Mouse (Mus musculus): ENCODE measurements around the gene Strip2. TPM values are rescaled to one million over a fixed set of nuclear protein-coding genes. Genes with fewer than 3 reads are reported as not detected.

Strip2 gene
- polyA plus RNA-seq, 1 experiment from 2014 or later: 1.7 TPM

DNA sequence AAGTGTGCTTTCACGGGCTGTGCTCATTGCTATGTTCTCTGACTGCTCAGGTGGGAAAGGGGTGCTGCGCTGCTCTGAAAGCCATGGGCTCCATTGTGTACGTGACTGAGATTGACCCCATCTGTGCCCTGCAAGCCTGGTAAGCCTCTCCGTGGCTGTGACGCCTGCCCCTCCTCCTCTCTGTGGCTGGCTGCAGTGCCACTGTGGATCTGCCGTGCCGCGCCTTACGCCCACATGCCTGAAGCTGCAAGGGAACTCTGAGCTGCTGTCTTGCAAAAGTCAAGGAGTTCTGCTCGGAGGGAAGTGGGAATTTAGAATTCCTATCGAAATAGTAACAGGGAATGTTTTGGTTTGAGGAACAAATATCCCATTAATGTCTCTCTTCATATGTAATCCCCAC lies 25.7 kb upstream of the Strip2 start:
- peaks cover 2% of the 10 kb centered on the region; the same call in 1 of the 2 replicates for H3K36me3 ChIP-seq (ENCODE audit: control insufficient read depth, insufficient read depth, low read length)
- H3K9me3 ChIP-seq (replicated peaks; ENCODE audit: control insufficient read depth, low read length): no peaks in the 10 kb centered on the region
- H3K9ac ChIP-seq (ENCODE audit: low read length): no peak overlapping the region
- no peak overlapping the region for H3K27ac ChIP-seq (ENCODE audit: low read depth, low read length)
- no peak overlapping the region for H3K4me2 ChIP-seq (ENCODE audit: low read length)
- no peaks in the 10 kb centered on the region for H3K27me3 ChIP-seq (replicated peaks; ENCODE audit: control insufficient read depth, insufficient read depth, low read length)
- no peak overlapping the region for H3K4me3 ChIP-seq (ENCODE audit: low read depth, low read length)
- no peak for ATAC-seq
- no peaks in the 10 kb centered on the region for H3K4me1 ChIP-seq (ENCODE audit: control insufficient read depth, insufficient read depth, low read length)
- 75% methylated on average over 11 of the region's 11 CpGs for WGBS
- DNase-seq (ENCODE audit: low spot score): no peak

DNA sequence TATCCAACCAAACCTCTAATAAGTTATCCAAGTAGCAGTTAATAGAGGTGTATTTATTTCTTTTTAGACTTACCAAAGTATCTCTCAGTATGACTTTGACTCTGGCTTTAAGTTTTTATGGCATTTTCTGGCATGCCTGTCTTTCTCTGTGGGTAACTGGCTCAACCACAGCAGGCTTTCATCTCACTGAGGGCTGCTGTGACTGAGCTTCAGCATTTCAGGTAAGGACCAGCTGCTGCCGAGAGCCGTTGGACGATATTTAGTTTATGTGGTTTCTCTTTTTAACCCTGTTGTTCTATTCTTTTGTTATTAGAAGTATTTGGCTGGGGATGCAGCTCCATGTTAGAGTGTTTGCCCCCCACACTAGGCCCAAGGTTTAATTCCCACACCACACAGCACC lies 19.8 kb upstream of the Strip2 start:
- H3K4me2 ChIP-seq (ENCODE audit: low read length): no peak overlapping the region
- no peak overlapping the region for H3K4me3 ChIP-seq (ENCODE audit: low read depth, low read length)
- H3K36me3 ChIP-seq (ENCODE audit: control insufficient read depth, insufficient read depth, low read length): peaks cover 7% of the 10 kb centered on the region; the same call in 1 of the 2 replicates
- H3K27me3 ChIP-seq (replicated peaks; ENCODE audit: control insufficient read depth, insufficient read depth, low read length): no peaks in the 10 kb centered on the region
- no peaks in the 10 kb centered on the region for H3K9me3 ChIP-seq (replicated peaks; ENCODE audit: control insufficient read depth, low read length)
- H3K27ac ChIP-seq (ENCODE audit: low read depth, low read length): no peak overlapping the region
- no peak for ATAC-seq
- H3K4me1 ChIP-seq (ENCODE audit: control insufficient read depth, insufficient read depth, low read length): no peaks in the 10 kb centered on the region
- no peak for DNase-seq (ENCODE audit: low spot score)
- WGBS: 96% methylated on average over 3 of the region's 3 CpGs
- no peak overlapping the region for H3K9ac ChIP-seq (ENCODE audit: low read length)

DNA sequence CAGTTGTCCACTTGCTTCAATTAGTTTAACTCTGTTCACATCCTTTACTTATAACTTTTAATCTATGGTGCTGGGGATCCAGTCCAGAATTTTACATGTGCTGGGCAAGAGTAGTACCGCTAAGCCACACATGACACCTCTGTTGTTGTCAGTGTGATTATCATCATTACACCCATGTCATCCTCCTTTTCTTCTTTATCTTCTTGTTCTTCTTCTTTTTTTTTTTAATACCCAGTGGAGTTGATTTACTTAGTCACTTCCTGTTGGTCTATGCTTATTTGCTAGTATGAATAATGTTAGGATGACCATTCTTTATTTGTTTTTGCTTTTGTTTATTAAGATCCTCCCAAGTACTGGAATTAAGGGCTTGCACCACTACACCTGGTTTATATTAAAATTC lies 15.4 kb upstream of the Strip2 start:
- Histone ChIP-seq H3K9ac (ENCODE audit: low read length) (no peak overlapping the region), H3K27me3 (replicated peaks; ENCODE audit: control insufficient read depth, insufficient read depth, low read length) (no peaks in the 10 kb centered on the region), H3K4me1 (ENCODE audit: control insufficient read depth, insufficient read depth, low read length) (no peaks in the 10 kb centered on the region), H3K27ac (ENCODE audit: low read depth, low read length) (no peak overlapping the region), H3K4me3 (ENCODE audit: low read depth, low read length) (no peak overlapping the region), H3K36me3 (ENCODE audit: control insufficient read depth, insufficient read depth, low read length) (peaks cover 2% of the 10 kb centered on the region; the same call in 1 of the 2 replicates), H3K4me2 (ENCODE audit: low read length) (no peak overlapping the region), H3K9me3 (replicated peaks; ENCODE audit: control insufficient read depth, low read length) (no peaks in the 10 kb centered on the region)
- DNase-seq (ENCODE audit: low spot score) (no peak), ATAC-seq (no peak)
- 100% methylated on average over 1 of the region's 1 CpGs for WGBS

DNA sequence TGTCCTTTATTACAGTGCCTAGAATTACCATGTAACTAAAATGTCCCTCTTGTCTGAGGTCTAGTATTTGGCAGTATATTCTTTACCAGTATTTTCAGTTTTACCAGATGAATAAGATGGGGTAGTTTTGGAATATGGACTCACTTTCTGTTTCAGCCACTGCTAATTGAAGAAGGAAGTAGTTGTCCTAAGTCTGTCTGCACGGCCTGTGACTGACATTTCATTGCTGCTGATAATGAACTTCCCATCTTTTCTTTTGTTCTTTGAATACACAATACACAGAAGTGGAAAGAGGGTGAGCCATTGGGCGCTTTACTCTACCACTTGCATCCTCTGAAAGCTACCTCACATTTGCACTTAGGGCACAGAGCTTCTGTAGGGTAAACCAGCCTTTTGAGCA lies 14.6 kb upstream of the Strip2 start:
- Histone ChIP-seq H3K27me3 (replicated peaks; ENCODE audit: control insufficient read depth, insufficient read depth, low read length) (no peaks in the 10 kb centered on the region), H3K4me1 (ENCODE audit: control insufficient read depth, insufficient read depth, low read length) (no peaks in the 10 kb centered on the region), H3K9ac (ENCODE audit: low read length) (no peak overlapping the region), H3K36me3 (ENCODE audit: control insufficient read depth, insufficient read depth, low read length) (no peaks in the 10 kb centered on the region), H3K4me2 (ENCODE audit: low read length) (no peak overlapping the region), H3K4me3 (ENCODE audit: low read depth, low read length) (no peak overlapping the region), H3K27ac (ENCODE audit: low read depth, low read length) (no peak overlapping the region), H3K9me3 (replicated peaks; ENCODE audit: control insufficient read depth, low read length) (no peaks in the 10 kb centered on the region)
- no peak for ATAC-seq
- DNase-seq (ENCODE audit: low spot score): no peak
- 75% methylated on average over 2 of the region's 2 CpGs for WGBS

DNA sequence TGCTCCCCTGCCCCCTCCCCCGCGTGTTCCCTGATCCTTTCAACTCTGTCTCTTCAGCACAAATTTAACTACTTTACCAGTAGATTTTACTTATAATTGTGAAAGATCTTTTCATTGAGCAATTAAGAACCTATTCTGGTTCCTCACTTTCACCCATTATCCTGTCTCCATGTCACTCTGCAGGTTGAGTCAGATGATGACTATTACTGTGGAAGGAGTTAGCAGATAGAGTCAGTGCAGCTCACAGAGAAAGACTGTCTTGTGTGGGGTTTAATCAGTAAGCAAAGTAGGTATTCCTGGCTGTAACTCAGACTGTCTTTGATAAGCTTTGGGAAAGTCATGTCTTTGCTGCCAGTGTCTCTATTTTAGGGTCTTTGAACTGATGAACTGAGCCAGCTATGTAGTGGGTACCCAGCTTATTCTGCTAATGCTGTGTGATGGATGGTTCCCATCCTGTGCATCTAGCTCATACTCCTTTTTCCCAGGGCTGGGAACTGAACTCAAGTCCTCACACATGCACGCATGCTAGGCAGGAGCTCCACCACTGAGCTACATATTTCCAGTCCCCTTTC lies 13.4 kb upstream of the Strip2 start:
- H3K4me3 ChIP-seq (ENCODE audit: low read depth, low read length): no peak overlapping the region
- WGBS: 91% methylated on average over 3 of the region's 3 CpGs
- H3K4me1 ChIP-seq (ENCODE audit: control insufficient read depth, insufficient read depth, low read length): no peaks in the 10 kb centered on the region
- no peak for ATAC-seq
- H3K4me2 ChIP-seq (ENCODE audit: low read length): no peak overlapping the region
- no peaks in the 10 kb centered on the region for H3K36me3 ChIP-seq (ENCODE audit: control insufficient read depth, insufficient read depth, low read length)
- DNase-seq (ENCODE audit: low spot score): no peak
- H3K27ac ChIP-seq (ENCODE audit: low read depth, low read length): no peak overlapping the region
- no peaks in the 10 kb centered on the region for H3K9me3 ChIP-seq (replicated peaks; ENCODE audit: control insufficient read depth, low read length)
- H3K27me3 ChIP-seq (replicated peaks; ENCODE audit: control insufficient read depth, insufficient read depth, low read length): no peaks in the 10 kb centered on the region
- no peak overlapping the region for H3K9ac ChIP-seq (ENCODE audit: low read length)

DNA sequence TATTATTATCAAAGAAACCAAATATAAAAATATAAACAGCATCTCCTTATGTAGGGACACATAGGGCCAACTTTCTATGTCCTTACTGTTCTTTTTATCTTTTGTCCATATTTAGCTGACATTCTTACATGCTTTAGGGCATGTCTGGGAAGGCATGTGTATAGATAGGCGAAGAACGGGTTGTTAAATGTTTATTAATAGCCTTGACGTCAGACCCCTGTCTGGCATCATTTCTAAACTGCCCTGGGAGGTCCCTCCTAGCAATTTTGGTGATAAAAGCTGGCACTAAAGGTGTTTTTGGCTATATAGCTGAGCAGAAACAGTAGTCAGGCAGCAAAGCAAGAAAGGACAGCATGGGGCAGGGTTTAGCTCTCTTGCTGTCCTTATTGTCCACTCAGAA lies 12.5 kb upstream of the Strip2 start:
- Histone ChIP-seq H3K27me3 (replicated peaks; ENCODE audit: control insufficient read depth, insufficient read depth, low read length) (no peaks in the 10 kb centered on the region), H3K9ac (ENCODE audit: low read length) (no peak overlapping the region), H3K27ac (ENCODE audit: low read depth, low read length) (no peak overlapping the region), H3K36me3 (ENCODE audit: control insufficient read depth, insufficient read depth, low read length) (peaks cover 6% of the 10 kb centered on the region), H3K4me2 (ENCODE audit: low read length) (no peak overlapping the region), H3K9me3 (replicated peaks; ENCODE audit: control insufficient read depth, low read length) (no peaks in the 10 kb centered on the region), H3K4me3 (ENCODE audit: low read depth, low read length) (no peak overlapping the region), H3K4me1 (ENCODE audit: control insufficient read depth, insufficient read depth, low read length) (no peaks in the 10 kb centered on the region)
- DNase-seq (ENCODE audit: low spot score) (no peak), ATAC-seq (no peak)
- 88% methylated on average over 3 of the region's 3 CpGs for WGBS

DNA sequence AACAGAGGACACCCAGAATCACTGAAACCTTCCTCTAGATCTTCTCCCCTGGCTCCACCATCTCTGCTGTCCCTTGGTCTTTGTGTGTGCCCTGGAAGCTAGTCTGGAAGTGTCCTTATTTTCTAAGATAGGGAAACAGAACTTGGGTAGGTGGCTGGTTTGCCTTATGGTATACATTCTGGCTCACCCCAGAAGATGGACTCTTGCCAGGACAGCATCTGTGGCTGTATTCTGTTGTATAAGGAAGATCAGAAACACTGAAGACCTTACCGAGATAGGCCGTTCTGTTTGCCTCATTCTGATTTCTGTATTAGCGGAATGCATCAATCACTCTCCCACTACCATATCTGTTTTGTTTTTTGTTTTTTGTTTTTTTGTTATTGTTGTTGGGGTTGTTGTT lies 6.2 kb upstream of the Strip2 start:
- Histone ChIP-seq H3K9me3 (replicated peaks; ENCODE audit: control insufficient read depth, low read length) (no peaks in the 10 kb centered on the region), H3K4me1 (ENCODE audit: control insufficient read depth, insufficient read depth, low read length) (no peaks in the 10 kb centered on the region), H3K4me3 (ENCODE audit: low read depth, low read length) (no peak overlapping the region), H3K36me3 (ENCODE audit: control insufficient read depth, insufficient read depth, low read length) (peaks cover 15% of the 10 kb centered on the region), H3K27me3 (replicated peaks; ENCODE audit: control insufficient read depth, insufficient read depth, low read length) (no peaks in the 10 kb centered on the region), H3K4me2 (ENCODE audit: low read length) (no peak overlapping the region), H3K27ac (ENCODE audit: low read depth, low read length) (no peak overlapping the region), H3K9ac (ENCODE audit: low read length) (no peak overlapping the region)
- DNase-seq (ENCODE audit: low spot score) (peak; percentile 7), ATAC-seq (no peak)
- WGBS: 74% methylated on average over 3 of the region's 3 CpGs

DNA sequence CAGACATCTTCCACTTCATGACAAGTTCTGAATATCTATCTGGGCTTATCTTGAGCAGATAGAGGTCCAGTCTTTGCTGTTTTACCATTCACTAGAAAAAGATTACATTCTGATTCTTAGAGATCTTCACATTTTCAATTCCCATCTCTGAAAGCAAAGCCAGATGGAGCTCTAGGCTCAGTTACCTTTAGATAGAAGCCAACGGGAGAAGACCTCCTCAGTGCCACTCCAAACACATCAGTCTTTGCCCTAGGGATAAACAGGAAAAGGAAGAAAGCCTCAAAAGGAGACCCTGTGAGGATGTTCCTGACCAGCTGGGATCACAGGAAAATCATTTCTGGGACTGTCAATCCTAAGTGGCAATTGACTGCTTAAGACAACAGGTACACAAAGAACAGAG lies 3.1 kb upstream of the Strip2 start:
- Histone ChIP-seq H3K9ac (ENCODE audit: low read length) (no peak overlapping the region), H3K27me3 (replicated peaks; ENCODE audit: control insufficient read depth, insufficient read depth, low read length) (0 out of 2 replicates have a peak, but pooled peaks cover 6% of the 10 kb centered on the region), H3K4me1 (ENCODE audit: control insufficient read depth, insufficient read depth, low read length) (peaks cover 3% of the 10 kb centered on the region; the same call in 1 of the 2 replicates), H3K4me3 (ENCODE audit: low read depth, low read length) (no peak overlapping the region), H3K9me3 (replicated peaks; ENCODE audit: control insufficient read depth, low read length) (no peaks in the 10 kb centered on the region), H3K4me2 (ENCODE audit: low read length) (no peak overlapping the region), H3K27ac (ENCODE audit: low read depth, low read length) (no peak overlapping the region), H3K36me3 (ENCODE audit: control insufficient read depth, insufficient read depth, low read length) (peaks cover 15% of the 10 kb centered on the region)
- DNase-seq (ENCODE audit: low spot score): no peak
- WGBS: 43% methylated on average over 1 of the region's 1 CpGs
- ATAC-seq: no peak

DNA sequence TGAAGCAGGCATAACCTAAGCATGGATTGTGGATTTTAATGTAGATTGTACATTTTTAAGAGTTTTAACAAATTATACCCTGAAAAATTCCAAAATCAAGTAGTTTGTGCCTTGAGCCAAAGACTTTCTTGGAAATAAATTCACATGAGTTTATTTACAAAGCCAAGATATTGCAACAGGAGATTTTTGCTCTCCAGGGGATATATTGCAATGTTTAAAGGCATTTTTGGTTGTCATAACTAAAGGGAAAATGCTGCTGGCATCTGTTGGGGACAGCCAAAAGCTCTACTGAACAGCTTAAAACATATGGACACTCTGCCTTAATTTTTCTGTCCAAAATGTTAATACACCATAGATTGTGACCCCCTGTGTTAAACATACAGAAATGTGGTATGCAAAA lies 2.7 kb upstream of the Strip2 start:
- H3K9ac ChIP-seq (ENCODE audit: low read length): no peak overlapping the region
- no peak overlapping the region for H3K4me3 ChIP-seq (ENCODE audit: low read depth, low read length)
- H3K9me3 ChIP-seq (replicated peaks; ENCODE audit: control insufficient read depth, low read length): no peaks in the 10 kb centered on the region
- H3K27me3 ChIP-seq (replicated peaks; ENCODE audit: control insufficient read depth, insufficient read depth, low read length): 0 out of 2 replicates have a peak, but pooled peaks cover 6% of the 10 kb centered on the region
- H3K27ac ChIP-seq (ENCODE audit: low read depth, low read length): no peak overlapping the region
- H3K36me3 ChIP-seq (ENCODE audit: control insufficient read depth, insufficient read depth, low read length): peaks cover 10% of the 10 kb centered on the region
- H3K4me2 ChIP-seq (ENCODE audit: low read length): no peak overlapping the region
- H3K4me1 ChIP-seq (ENCODE audit: control insufficient read depth, insufficient read depth, low read length): peaks cover 3% of the 10 kb centered on the region; the same call in 1 of the 2 replicates
- DNase-seq (ENCODE audit: low spot score) (no peak), ATAC-seq (no peak)

Measured in forebrain, embryonic 14.5 days (tissue).